Mouse (Mus musculus) lung, adult 10 weeks (tissue): Measurements from ENCODE around the gene Zfp967. TPM values are rescaled to one million over a fixed set of nuclear protein-coding genes. Genes with fewer than 3 reads are reported as not detected.

Source experiments
- polyA plus RNA-seq: library from polyadenylated mRNA; stranded (reverse); fragments of 350-450 nt; fragmentation: Illumina TruSeq; extraction: RNeasy Lipid Tissue Mini Kit (QIAGEN cat#74804); gene quantifications from one replicate; pipeline ENCODE4 v1.2.3, GENCODE M21; 2014; ENCODE audit warnings: low read depth, low replicate concordance; ENCODE audit not compliant: insufficient read depth

Gene Zfp967
- not detected for polyA plus RNA-seq

DNA sequence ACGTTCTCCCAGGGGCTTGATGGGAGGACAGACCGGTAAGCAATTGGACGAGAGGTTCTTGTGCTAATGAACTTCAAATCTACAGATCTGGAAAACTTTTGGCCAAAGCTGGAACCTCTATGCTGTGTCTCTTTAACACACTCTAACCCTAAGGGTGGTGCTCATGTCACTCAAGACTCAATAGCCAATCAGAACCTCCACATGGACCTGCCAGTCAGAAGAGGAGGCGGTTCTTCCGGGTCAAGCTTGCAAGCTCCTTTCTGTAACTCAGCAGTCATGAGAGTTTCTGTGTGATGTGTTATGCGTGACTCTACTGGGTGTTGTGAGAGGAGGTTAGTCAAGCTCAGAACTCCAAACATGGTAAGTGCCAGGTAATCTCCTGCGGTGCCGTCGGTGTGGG lies at the start of gene Zfp967:
Gene Zfp967 (plus strand): TSS at position 301 of the 400 bp plus-strand sequence.

DNA sequence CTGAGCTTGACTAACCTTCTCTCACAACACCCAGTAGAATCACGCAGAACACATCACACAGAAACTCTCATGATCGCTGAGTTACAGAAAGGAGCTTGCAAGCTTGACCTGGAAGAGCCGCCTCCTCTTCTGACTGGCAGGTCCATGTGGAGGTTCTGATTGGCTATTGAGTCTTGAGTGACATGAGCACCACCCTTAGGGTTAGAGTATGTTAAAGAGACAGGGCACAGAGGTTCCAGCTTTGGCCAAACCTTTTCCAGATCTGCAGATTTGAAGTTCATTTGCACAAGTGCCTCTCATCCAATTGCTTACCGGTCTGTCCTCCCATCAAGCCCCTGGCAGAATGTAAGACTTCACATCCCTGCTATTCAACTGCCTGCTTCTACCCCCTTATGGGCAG lies 34.2 kb upstream of the Zfp967 start, which contains the start of gene Gm14434:
Gene Gm14434 (minus strand): TSS at position 101 of the 400 bp plus-strand sequence.

Other genes with a start within 250 kb of the Zfp967 start
- gene Gm11009, start 201.6 kb upstream of the Zfp967 start, polyA plus RNA-seq: not detected
- gene Gm14435, start 97.5 kb upstream of the Zfp967 start, polyA plus RNA-seq: 3.2 TPM
- gene Gm14434, start 34.3 kb upstream of the Zfp967 start, polyA plus RNA-seq: 5.3 TPM
- gene Gm14308, start 115.3 kb downstream of the Zfp967 start, polyA plus RNA-seq: 2.5 TPM
- gene Zfp973, start 149.5 kb downstream of the Zfp967 start, polyA plus RNA-seq: 4.0 TPM
- gene Gm14305, start 187.3 kb downstream of the Zfp967 start, polyA plus RNA-seq: 11.5 TPM